Mouse (Mus musculus) A20 (cell line): ENCODE data around the gene Lrrc61.
A peak's percentile ranks its signal among the peaks of the same experiment; 100 is the strongest.

Experiments used
- DNase-seq: peaks from one replicate; pipeline ENCODE4 v3.0.0-alpha.2; 2011; ENCODE audit warnings: low read depth, low spot score

Gene Lrrc61

GRCm38 (mm10) chr6:48546858-48547257, 7.7 kb upstream of the Lrrc61 start:
- DNase-seq: no peak

DNA sequence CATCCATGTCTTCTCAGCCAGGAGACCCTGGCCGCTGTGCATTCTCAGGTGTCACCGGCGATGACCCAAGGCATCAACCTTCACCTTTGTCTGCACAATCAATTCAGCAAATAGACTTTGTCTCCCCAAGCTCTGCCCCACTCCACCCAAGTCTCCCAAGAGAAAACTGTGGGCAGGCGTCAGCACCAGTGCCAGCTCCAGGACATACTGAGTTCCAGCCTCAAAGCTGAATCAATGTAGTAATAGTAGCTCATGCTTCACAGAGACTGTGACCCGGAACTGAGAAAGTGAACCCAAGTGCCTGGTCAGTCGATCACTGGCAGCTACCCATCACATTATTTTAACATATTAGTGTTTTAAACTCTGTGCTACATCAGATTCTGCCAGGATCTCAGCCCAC, 6.3 kb upstream of the Lrrc61 start:
- DNase-seq: no peak

DNA sequence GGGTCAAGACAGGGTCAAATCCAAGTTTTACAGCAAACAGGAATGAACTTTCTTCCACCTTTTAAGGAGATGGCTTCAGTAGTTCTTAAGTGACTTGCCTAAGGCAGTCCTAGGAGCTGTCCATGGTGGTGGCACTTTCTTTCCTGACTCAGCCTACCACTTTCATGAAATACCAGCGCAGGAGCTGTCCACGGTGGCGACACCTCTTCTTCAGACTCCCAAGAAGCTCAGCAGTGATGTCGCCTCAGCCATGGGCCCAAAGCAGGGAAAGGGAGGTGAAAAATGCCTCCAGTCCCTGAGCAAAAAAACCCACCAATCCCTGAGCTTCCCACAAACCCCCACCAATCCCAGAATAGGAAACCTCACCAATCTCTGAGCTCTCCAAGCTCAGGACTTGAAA, 1.7 kb upstream of the Lrrc61 start:
- DNase-seq: peak; percentile 83

GRCm38 (mm10) chr6:48553819-48554218, 777 bp upstream of the Lrrc61 start:
- DNase-seq: no peak

DNA sequence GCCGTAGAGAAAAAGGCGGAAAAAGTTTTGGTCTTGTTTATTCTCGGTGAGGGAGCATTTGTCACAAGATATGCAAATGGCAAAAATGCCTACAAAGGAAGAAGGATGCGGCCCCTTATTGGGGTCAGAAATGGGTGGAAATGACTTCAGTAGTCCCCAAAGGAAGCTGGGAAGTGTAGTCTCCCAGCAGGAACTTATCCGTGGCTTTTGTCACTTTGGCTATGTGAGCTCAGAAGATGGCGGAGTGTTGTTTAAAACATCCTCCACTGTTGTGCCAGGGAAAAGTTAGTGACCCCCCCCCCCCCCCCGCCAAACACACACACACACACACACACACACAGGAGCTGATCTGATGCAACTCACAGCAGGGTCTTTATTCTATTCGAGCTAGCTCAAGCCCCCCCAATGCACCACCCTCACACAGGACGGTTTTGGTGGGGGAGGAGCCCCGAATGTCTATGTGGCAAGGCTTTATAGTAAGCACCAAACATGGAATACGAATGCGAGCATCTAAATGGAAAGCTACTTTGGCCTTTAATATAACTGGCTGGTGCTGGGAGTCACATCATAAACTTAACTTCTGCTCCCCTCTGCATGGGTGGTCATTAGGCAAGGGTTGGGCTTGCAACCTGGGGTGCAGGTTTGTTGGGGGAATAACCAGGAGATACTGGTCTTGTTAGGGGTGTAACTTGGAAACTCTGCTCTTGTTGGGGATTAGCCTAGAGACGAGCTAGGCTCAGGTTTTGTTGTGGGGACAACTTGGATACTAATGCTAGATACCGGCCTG, 701 bp downstream of the Lrrc61 start:
- DNase-seq: no peak

GRCm38 (mm10) chr6:48555956-48556355, 1.4 kb downstream of the Lrrc61 start:
- no peak for DNase-seq

DNA sequence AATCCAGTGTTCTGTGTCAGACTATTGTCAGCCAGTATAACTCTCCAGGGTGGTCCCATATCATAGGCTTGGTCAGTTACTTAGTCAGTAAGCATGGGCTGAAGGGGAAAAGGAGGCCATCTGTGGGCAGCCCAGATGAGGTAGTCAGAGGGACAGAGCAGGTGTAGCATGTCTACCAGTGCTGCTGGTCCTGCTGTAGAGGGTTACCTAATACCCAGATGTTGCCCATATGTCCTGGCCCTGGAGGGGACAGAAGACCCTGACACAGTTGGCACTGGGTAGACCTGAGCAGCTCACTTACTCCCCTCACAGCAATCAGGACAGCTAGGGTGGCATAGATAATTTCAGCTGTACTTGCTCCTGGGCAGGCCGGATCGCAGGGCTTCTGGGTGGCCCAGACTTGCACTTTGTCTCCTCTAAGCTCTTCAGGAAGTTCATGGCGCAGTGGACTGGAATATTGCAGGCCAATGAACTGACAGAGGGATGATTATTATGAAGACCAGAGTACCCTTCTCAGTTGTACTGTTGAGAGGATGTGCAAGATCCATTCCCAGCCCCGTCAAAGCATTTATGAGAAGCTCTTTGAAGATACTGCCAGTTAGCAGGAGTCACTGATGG, 11.2 kb downstream of the Lrrc61 start:
- no peak for DNase-seq

GRCm38 (mm10) chr6:48566312-48566711, 11.7 kb downstream of the Lrrc61 start:
- no peak for DNase-seq

- no peak for DNase-seq
These were observed 13.7 kb downstream of the Lrrc61 start for GRCm38 (mm10) chr6:48568036-48568984.

DNA sequence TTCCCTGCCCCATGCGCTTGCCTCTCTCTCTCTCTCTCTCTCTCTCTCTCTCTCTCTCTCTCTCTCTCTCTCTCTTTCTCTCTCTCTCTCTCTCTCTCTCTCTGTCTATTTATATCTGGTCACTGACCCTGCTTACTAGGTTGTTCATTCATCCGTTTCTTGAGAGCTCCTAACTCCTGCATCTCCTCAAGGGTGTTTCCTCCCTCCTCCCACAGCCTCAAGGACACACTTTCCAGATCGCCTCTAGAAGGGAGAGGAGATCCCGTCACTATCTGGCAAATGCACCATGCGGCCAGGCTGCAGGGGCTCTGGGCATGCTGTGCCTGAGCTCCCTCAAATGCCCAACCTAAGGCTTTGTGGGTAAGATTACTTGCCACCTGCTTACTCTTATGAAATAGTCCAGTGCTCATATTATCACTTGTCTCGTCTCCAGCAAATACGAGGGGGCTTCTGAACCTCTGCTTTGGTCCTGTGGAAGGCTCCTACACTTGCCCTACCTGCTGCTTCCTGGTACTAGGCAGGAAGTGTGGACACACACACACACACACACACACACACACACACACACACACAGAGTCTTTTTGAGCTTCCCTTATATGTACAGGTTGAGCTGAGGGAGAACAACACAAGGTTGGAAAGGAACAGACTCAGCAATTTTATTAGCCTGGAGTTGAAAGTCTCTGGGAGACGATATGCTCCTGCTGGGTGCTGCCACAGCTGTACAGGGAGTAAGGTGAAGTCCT, 14.6 kb downstream of the Lrrc61 start:
- no peak for DNase-seq

DNA sequence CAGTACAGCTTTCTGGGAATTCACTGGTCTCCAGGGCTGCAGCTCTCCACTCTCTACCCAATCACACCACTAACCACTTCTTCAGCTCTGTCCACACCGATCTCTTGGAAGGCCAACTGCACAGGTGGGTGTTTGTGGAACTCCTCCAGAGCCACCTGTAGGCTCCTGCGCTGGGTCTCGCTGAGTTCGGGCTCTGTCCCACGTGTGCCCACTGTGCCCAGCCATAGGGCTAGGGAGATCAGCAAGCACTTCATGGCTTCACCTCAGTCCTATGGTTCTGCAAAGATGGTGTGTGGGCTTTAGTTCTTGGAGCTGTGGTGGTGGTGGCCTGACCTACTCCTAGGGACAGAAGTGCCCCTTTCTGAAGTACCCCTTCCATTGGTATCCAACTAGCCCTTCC, 17.4 kb downstream of the Lrrc61 start:
- no peak for DNase-seq

- DNase-seq: no peak
These were observed 18.0 kb downstream of the Lrrc61 start, which contains the start of gene Rarres2 for GRCm38 (mm10) chr6:48572572-48573061. Gene Rarres2 (minus strand): TSS chr6:48572789.

GRCm38 (mm10) chr6:48573280-48573679, 18.7 kb downstream of the Lrrc61 start:
- DNase-seq: no peak

DNA sequence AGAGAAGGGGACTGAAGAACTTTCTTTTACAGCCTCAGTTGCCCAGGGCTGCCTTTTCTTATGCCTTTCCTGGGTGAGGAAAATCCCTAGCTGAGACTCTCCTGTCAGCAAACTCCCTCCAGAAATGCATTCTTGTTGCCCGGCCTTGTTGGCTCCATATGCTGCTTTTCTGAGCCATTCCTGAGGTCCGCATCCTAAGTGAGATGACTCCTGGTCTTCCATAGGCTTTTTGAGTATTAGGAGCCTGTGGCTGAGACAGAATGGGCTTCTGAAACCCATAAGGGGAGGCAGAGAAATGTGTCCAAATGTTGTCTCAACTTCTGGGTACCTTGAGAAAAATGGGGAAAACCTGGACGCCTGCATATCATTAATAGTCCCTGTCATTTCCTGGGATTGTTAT, 19.4 kb downstream of the Lrrc61 start:
- no peak for DNase-seq

- DNase-seq: no peak
These were observed 24.1 kb downstream of the Lrrc61 start for GRCm38 (mm10) chr6:48578736-48579135.

DNA sequence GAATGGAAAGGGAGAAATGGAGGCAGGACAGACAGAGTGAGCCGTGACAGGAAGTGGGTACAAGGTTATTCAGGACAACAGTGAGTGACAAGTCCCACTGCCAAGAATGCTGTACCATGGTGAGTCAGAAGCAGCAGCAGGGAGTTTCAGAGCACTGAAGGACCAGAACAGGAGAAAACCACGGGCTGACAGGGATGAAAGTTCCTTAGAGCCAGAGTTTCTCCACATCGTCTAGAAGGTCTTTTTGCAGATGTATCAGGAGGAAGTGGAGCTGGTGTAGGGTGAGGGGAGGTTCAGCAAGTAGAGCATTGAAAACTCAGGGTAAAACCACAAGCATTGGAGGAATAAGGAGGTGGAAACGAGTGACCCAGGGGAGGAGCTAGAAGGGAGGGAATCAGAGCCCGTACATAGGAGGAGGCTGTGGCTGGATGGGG, 24.6 kb downstream of the Lrrc61 start:
- peak; percentile 42 for DNase-seq

DNA sequence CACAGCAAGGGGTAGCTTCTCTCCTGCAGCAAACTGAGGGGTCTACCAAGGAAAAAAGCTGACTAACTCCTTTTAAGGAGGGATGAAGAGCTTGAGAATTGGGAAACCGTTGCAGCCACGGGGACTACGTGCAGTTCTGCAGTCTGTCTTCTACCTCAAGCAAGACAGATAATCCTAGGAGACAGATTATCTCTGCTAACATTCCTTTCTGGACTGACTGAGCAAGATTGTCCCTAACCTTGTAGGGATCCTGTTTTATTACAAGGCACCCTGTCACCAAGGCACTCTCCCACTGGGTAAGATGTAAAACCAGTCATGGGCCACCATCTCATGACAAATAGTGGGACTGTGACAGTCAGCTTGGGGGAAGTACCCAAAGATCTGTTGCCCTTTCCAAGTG, 26.7 kb downstream of the Lrrc61 start:
- DNase-seq: no peak

- peak; percentile 55 for DNase-seq
These were observed 27.4 kb downstream of the Lrrc61 start for GRCm38 (mm10) chr6:48582037-48582436.

- no peak for DNase-seq
These were observed 34.7 kb downstream of the Lrrc61 start, which contains the start of gene Gm45021 for GRCm38 (mm10) chr6:48589194-48589750. Gene Gm45021 (plus strand): TSS chr6:48589610.

DNA sequence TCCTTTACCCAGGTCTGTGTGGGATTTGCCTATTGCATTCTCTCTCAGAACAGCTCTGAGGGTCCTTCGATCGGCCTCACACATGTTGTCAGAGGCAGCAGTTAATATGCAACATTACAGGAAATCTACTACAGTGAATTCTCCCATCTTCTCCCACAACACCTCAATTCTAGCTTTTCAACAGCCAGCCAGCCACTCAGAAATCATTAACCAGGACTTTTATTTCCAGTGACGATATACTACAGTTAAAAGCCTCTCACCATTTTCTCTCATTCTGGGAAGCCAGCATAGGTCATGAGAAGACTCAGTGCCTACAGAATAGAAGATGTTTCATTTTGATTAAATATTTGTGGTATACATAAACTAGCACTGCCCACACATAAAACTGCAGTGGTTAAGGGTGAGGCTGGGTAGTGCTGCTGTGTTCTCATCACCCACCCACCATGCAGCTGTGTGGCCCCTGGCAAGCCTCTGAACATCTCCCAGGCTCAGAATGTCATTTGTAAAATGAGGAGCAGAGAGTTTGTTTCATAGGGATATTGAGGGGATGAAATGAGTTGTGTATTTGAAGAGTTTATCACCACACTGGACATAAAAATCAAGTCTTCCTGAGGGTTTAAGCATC, 36.7 kb downstream of the Lrrc61 start:
- DNase-seq: no peak
